ENCODE assay signal across 9 mouse cellular contexts in the genomic region with DNA sequence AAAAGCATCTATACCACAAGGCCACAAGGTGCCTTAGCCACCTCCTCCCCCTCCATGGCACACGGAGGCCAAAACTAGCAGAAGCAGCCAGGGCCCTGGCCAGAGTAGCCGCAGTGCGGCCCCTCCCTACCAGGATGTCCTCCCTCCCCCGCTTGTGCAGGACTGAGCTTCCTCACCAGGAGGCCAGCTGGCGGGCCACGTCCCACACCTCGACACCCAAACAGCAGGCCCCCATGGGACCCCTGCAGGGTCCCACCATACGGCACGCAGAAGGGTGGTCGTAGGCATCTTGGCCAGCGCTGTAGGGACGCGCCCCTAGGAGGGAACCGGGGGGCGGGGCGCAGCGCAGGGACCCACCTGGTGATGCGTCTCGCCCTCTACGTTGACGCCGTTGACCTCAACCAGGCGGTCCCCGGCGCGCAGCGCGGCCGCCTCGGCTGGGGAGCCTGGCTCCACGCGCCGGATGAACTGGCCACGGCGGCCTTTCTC. TPM values are rescaled to one million over a fixed set of nuclear protein-coding genes. Genes with fewer than 3 reads are reported as not detected.
DNase-seq lines count a peak whose midpoint lies in the region; ATAC-seq and TF ChIP-seq lines count a peak whose summit lies in the region.
"Had no signal": no experiment of that assay in that cellular context is flagged by ENCODE, and none has a peak within 500 bp of the region (broad histone marks: within the 10 kb centered on the region; RNA-seq: fewer than 3 reads in every experiment).

No protein-coding gene starts in this region.

- H3K27me3 ChIP-seq in erythroblast, embryonic 14.5 days (ENCODE audit: control insufficient read depth), result peaks cover 64% of the 10 kb centered on the region
- H3K27me3 ChIP-seq in G1E (ENCODE audit: insufficient read depth, low read length), result peaks cover 86% of the 10 kb centered on the region
- H3K27me3 ChIP-seq in embryonic facial prominence, embryonic 12.5 days, result no peaks in the 10 kb centered on the region
- no peaks in the 10 kb centered on the region for H3K27me3 ChIP-seq in limb, embryonic 14.5 days (ENCODE audit: control insufficient read depth, insufficient read depth, low read length)
- H3K27me3 ChIP-seq in midbrain, embryonic 15.5 days (replicated peaks), result 0 out of 2 replicates have a peak, but pooled peaks cover 3% of the 10 kb centered on the region

- peak overlapping the region; percentile 55 for H3K4me3 ChIP-seq in erythroblast, embryonic 14.5 days (replicated peaks)
- H3K4me3 ChIP-seq in G1E (ENCODE audit: low read depth, low read length), result peak overlapping the region; percentile 63; the same call in 1 of the 2 replicates
- H3K4me3 ChIP-seq in embryonic facial prominence, embryonic 12.5 days, result peak overlapping the region; percentile 72
- H3K4me3 ChIP-seq in limb, embryonic 14.5 days (replicated peaks; ENCODE audit: low read length), result peak overlapping the region; percentile 84
- peak overlapping the region; percentile 81 for H3K4me3 ChIP-seq in midbrain, embryonic 15.5 days

- DNase-seq in G1E (ENCODE audit: low spot score), result no peak
- DNase-seq in heart, postnatal 4 days, result peak; percentile 65
- no peak for DNase-seq in limb, embryonic 14.5 days (ENCODE audit: low spot score)

- peak overlapping the region; percentile 66 for H3K27ac ChIP-seq in embryonic facial prominence, embryonic 12.5 days
- peak overlapping the region; percentile 63; the same call in 1 of the 2 replicates for H3K27ac ChIP-seq in limb, embryonic 14.5 days (replicated peaks; ENCODE audit: low read depth, low read length)
- peak overlapping the region; percentile 71 for H3K27ac ChIP-seq in midbrain, embryonic 15.5 days

- peaks cover 26% of the 10 kb centered on the region for H3K4me1 ChIP-seq in erythroblast, embryonic 14.5 days (ENCODE audit: control insufficient read depth)
- H3K4me1 ChIP-seq in G1E (ENCODE audit: insufficient read depth, low read depth, low read length), result peaks cover 10% of the 10 kb centered on the region
- peaks cover 27% of the 10 kb centered on the region for H3K4me1 ChIP-seq in embryonic facial prominence, embryonic 12.5 days
- peaks cover 25% of the 10 kb centered on the region for H3K4me1 ChIP-seq in limb, embryonic 14.5 days (ENCODE audit: control insufficient read depth, insufficient read depth, low read length)
- H3K4me1 ChIP-seq in midbrain, embryonic 15.5 days, result peaks cover 18% of the 10 kb centered on the region

- ATAC-seq in erythroblast, adult 5-6 weeks (replicated peaks; ENCODE audit: low FRiP score, poor library complexity, severe bottlenecking), result no peak
- no peak for ATAC-seq in G1E (ENCODE audit: extremely low read depth, insufficient number of reproducible peaks, low FRiP score, poor library complexity, severe bottlenecking)
- ATAC-seq in embryonic facial prominence, embryonic 12.5 days (ENCODE audit: insufficient number of reproducible peaks, insufficient read depth, low FRiP score, low TSS enrichment), result peak; percentile 23; the same call in 1 of the 2 replicates
- ATAC-seq in limb, embryonic 14.5 days (ENCODE audit: low FRiP score, low read depth), result peak; percentile 30; the same call in 1 of the 2 replicates
- ATAC-seq in midbrain, embryonic 15.5 days (replicated peaks), result peak; percentile 65
- ATAC-seq in frontal cortex, adult (ENCODE audit: low TSS enrichment), result no peak

- no peak for TF ChIP-seq CTCF in G1E (IDR thresholded peaks at IDR 0.05; ENCODE audit: low read depth, low read length)

- WGBS in embryonic facial prominence, embryonic 12.5 days, result under 1% methylated on average over 35 of the region's 35 CpGs
- under 1% methylated on average over 27 of the region's 35 CpGs for WGBS in limb, embryonic 14.5 days
- under 1% methylated on average over 35 of the region's 35 CpGs for WGBS in midbrain, embryonic 15.5 days

- no peaks in the 10 kb centered on the region for H3K36me3 ChIP-seq in erythroblast, embryonic 14.5 days (ENCODE audit: control insufficient read depth)
- no peaks in the 10 kb centered on the region for H3K36me3 ChIP-seq in G1E (replicated peaks)
- H3K36me3 ChIP-seq in embryonic facial prominence, embryonic 12.5 days, result no peaks in the 10 kb centered on the region
- peaks cover 15% of the 10 kb centered on the region for H3K36me3 ChIP-seq in limb, embryonic 14.5 days (ENCODE audit: control insufficient read depth, insufficient read depth, low read length)
- no peaks in the 10 kb centered on the region for H3K36me3 ChIP-seq in midbrain, embryonic 15.5 days (replicated peaks)

- TF ChIP-seq POLR2A in limb, embryonic 14.5 days (IDR thresholded peaks at IDR 0.05; ENCODE audit: borderline replicate concordance, extremely low read depth, insufficient read depth, insufficient read length), result no peak

- peak overlapping the region; percentile 97 for H3K4me2 ChIP-seq in embryonic facial prominence, embryonic 12.5 days (replicated peaks)
- H3K4me2 ChIP-seq in limb, embryonic 14.5 days (replicated peaks; ENCODE audit: low read depth, low read length, severe bottlenecking), result peak overlapping the region; percentile 96
- peak overlapping the region; percentile 93 for H3K4me2 ChIP-seq in midbrain, embryonic 15.5 days

- H3K9me3 ChIP-seq in erythroblast, embryonic 14.5 days (ENCODE audit: control insufficient read depth, low read length), result no peaks in the 10 kb centered on the region
- no peaks in the 10 kb centered on the region for H3K9me3 ChIP-seq in G1E (replicated peaks)
- H3K9me3 ChIP-seq in embryonic facial prominence, embryonic 12.5 days, result no peaks in the 10 kb centered on the region
- no peaks in the 10 kb centered on the region for H3K9me3 ChIP-seq in limb, embryonic 14.5 days (ENCODE audit: control insufficient read depth, low read length)
- H3K9me3 ChIP-seq in midbrain, embryonic 15.5 days, result no peaks in the 10 kb centered on the region

- H3K9ac ChIP-seq in embryonic facial prominence, embryonic 12.5 days, result peak overlapping the region; percentile 91
- H3K9ac ChIP-seq in limb, embryonic 14.5 days (ENCODE audit: low read depth, low read length, severe bottlenecking), result peak overlapping the region; percentile 85
- H3K9ac ChIP-seq in midbrain, embryonic 15.5 days, result peak overlapping the region; percentile 85

RNA-seq across cellular contexts. Expression of gene Slc9a3r2, which starts 0.5 kb away (rescaled TPM):
- 0.04 and 0.18 TPM in 2 replicates for polyA plus RNA-seq in erythroblast, embryonic 14.5 days (2012)
- 0.38 TPM in 1 of 2 replicates, not detected in the other for total RNA-seq in erythroblast, adult 5-6 weeks (2015; ENCODE audit: low replicate concordance)
- 0.56 and 1.8 TPM in 2 replicates for total RNA-seq in erythroblast, adult 5-6 weeks (2017; ENCODE audit: low replicate concordance)
- total RNA-seq in G1E (2014; fragmentation: Nextera tagmentation), result not detected in 2 replicates
- total RNA-seq in G1E (2017), result 0.16 TPM in 1 of 2 replicates, not detected in the other
- polyA plus RNA-seq in G1E (2012), result 0.03 and 0.07 TPM in 2 replicates
- polyA plus RNA-seq in embryonic facial prominence, embryonic 12.5 days (2016; fragmentation: Nextera tagmentation; extraction: Ambion mirVana), result 59.6 and 60.6 TPM in 2 replicates
- 10 to 100 TPM; 61.8 to 75.0 TPM for total RNA-seq in heart, postnatal 4 days (2021)
- polyA plus RNA-seq in limb, embryonic 14.5 days (2012; rRNA removed), result 56.2 and 65.0 TPM in 2 replicates
- 60.1 and 71.5 TPM in 2 replicates for polyA plus RNA-seq in limb, embryonic 14.5 days (2014; fragmentation: Nextera tagmentation; extraction: Ambion mirVana)
- polyA plus RNA-seq in midbrain, embryonic 15.5 days (2015; fragmentation: Nextera tagmentation; extraction: Ambion mirVana), result 45.3 and 52.6 TPM in 2 replicates

RNA-seq across cellular contexts. Expression of gene Npw, which starts 8.6 kb away (rescaled TPM):
- polyA plus RNA-seq in erythroblast, embryonic 14.5 days (2012), result not detected in 2 replicates
- total RNA-seq in erythroblast, adult 5-6 weeks (2015; ENCODE audit: low replicate concordance), result not detected in 2 replicates
- not detected in 2 replicates for total RNA-seq in erythroblast, adult 5-6 weeks (2017; ENCODE audit: low replicate concordance)
- not detected in 2 replicates for total RNA-seq in G1E (2014; fragmentation: Nextera tagmentation)
- not detected in 2 replicates for total RNA-seq in G1E (2017)
- not detected in 2 replicates for polyA plus RNA-seq in G1E (2012)
- 0.35 and 0.76 TPM in 2 replicates for polyA plus RNA-seq in embryonic facial prominence, embryonic 12.5 days (2016; fragmentation: Nextera tagmentation; extraction: Ambion mirVana)
- total RNA-seq in heart, postnatal 4 days (2021), result not detected
- 0.47 and 0.58 TPM in 2 replicates for polyA plus RNA-seq in limb, embryonic 14.5 days (2012; rRNA removed)
- polyA plus RNA-seq in limb, embryonic 14.5 days (2014; fragmentation: Nextera tagmentation; extraction: Ambion mirVana), result 0.33 and 0.41 TPM in 2 replicates
- 0.38 and 0.66 TPM in 2 replicates for polyA plus RNA-seq in midbrain, embryonic 15.5 days (2015; fragmentation: Nextera tagmentation; extraction: Ambion mirVana)
- polyA plus RNA-seq: large intestine, adult 2 months had no signal

RNA-seq across cellular contexts. Expression of gene Nthl1, which starts 17.1 kb away (rescaled TPM):
- polyA plus RNA-seq in erythroblast, embryonic 14.5 days (2012), result 0.04 and 0.23 TPM in 2 replicates
- total RNA-seq in erythroblast, adult 5-6 weeks (2015; ENCODE audit: low replicate concordance), result 1.0 TPM in 1 of 2 replicates, not detected in the other
- 0.56 and 0.85 TPM in 2 replicates for total RNA-seq in erythroblast, adult 5-6 weeks (2017; ENCODE audit: low replicate concordance)
- total RNA-seq in G1E (2014; fragmentation: Nextera tagmentation) (3.8 and 9.1 TPM in 2 replicates), G1E (2017) (9.8 and 16.9 TPM in 2 replicates)
- 17.8 and 21.5 TPM in 2 replicates for polyA plus RNA-seq in G1E (2012)
- polyA plus RNA-seq in embryonic facial prominence, embryonic 12.5 days (2016; fragmentation: Nextera tagmentation; extraction: Ambion mirVana), result 26.2 and 26.9 TPM in 2 replicates
- 1 to 10 TPM; 4.0 TPM for total RNA-seq in heart, postnatal 4 days (2021)
- polyA plus RNA-seq in limb, embryonic 14.5 days (2012; rRNA removed), result 28.5 and 30.0 TPM in 2 replicates
- 17.8 and 21.5 TPM in 2 replicates for polyA plus RNA-seq in limb, embryonic 14.5 days (2014; fragmentation: Nextera tagmentation; extraction: Ambion mirVana)
- polyA plus RNA-seq in midbrain, embryonic 15.5 days (2015; fragmentation: Nextera tagmentation; extraction: Ambion mirVana), result 10.0 and 11.0 TPM in 2 replicates

RNA-seq across cellular contexts. Expression of gene Tsc2, which starts 17.2 kb away (rescaled TPM):
- polyA plus RNA-seq in erythroblast, embryonic 14.5 days (2012), result 4.0 and 5.2 TPM in 2 replicates
- 16.3 and 75.9 TPM in 2 replicates for total RNA-seq in erythroblast, adult 5-6 weeks (2015; ENCODE audit: low replicate concordance)
- total RNA-seq in erythroblast, adult 5-6 weeks (2017; ENCODE audit: low replicate concordance), result 8.6 and 9.0 TPM in 2 replicates
- total RNA-seq in G1E (2014; fragmentation: Nextera tagmentation), result 114 and 146 TPM in 2 replicates
- total RNA-seq in G1E (2017), result 38.0 and 39.7 TPM in 2 replicates
- 66.5 and 77.5 TPM in 2 replicates for polyA plus RNA-seq in G1E (2012)
- 72.8 and 82.0 TPM in 2 replicates for polyA plus RNA-seq in embryonic facial prominence, embryonic 12.5 days (2016; fragmentation: Nextera tagmentation; extraction: Ambion mirVana)
- 10 to 100 TPM; 82.9 to 87.9 TPM for total RNA-seq in heart, postnatal 4 days (2021)
- polyA plus RNA-seq in limb, embryonic 14.5 days (2012; rRNA removed), result 162 and 199 TPM in 2 replicates
- 62.9 and 70.6 TPM in 2 replicates for polyA plus RNA-seq in limb, embryonic 14.5 days (2014; fragmentation: Nextera tagmentation; extraction: Ambion mirVana)
- 83.8 and 89.6 TPM in 2 replicates for polyA plus RNA-seq in midbrain, embryonic 15.5 days (2015; fragmentation: Nextera tagmentation; extraction: Ambion mirVana)

RNA-seq across cellular contexts. Expression of gene Zfp598, which starts 19.9 kb away (rescaled TPM):
- polyA plus RNA-seq in erythroblast, embryonic 14.5 days (2012), result 7.3 and 7.6 TPM in 2 replicates
- 3.7 and 7.9 TPM in 2 replicates for total RNA-seq in erythroblast, adult 5-6 weeks (2015; ENCODE audit: low replicate concordance)
- 4.0 and 4.3 TPM in 2 replicates for total RNA-seq in erythroblast, adult 5-6 weeks (2017; ENCODE audit: low replicate concordance)
- total RNA-seq in G1E (2014; fragmentation: Nextera tagmentation) (55.9 and 59.1 TPM in 2 replicates), G1E (2017) (11.2 and 12.0 TPM in 2 replicates)
- polyA plus RNA-seq in G1E (2012), result 86.4 and 99.2 TPM in 2 replicates
- 23.5 and 25.4 TPM in 2 replicates for polyA plus RNA-seq in embryonic facial prominence, embryonic 12.5 days (2016; fragmentation: Nextera tagmentation; extraction: Ambion mirVana)
- 10 to 100 TPM; 26.0 to 26.6 TPM for total RNA-seq in heart, postnatal 4 days (2021)
- 91.4 and 112 TPM in 2 replicates for polyA plus RNA-seq in limb, embryonic 14.5 days (2012; rRNA removed)
- polyA plus RNA-seq in limb, embryonic 14.5 days (2014; fragmentation: Nextera tagmentation; extraction: Ambion mirVana), result 29.9 and 31.8 TPM in 2 replicates
- polyA plus RNA-seq in midbrain, embryonic 15.5 days (2015; fragmentation: Nextera tagmentation; extraction: Ambion mirVana), result 21.9 and 22.9 TPM in 2 replicates

Comparison
In these comparisons a context has a peak if more than half of its experiments do, and no peak if none do; other contexts are left out.
1. ATAC-seq: peak in embryonic facial prominence, embryonic 12.5 days (single experiment), limb, embryonic 14.5 days (single experiment) and midbrain, embryonic 15.5 days (single experiment); none in erythroblast, adult 5-6 weeks (single experiment), G1E (single experiment) and frontal cortex, adult (single experiment).
2. RNA of gene Slc9a3r2, which starts 0.5 kb away (polyA plus RNA-seq): 56.2 to 71.5 TPM in limb, embryonic 14.5 days, 59.6 to 60.6 TPM in embryonic facial prominence, embryonic 12.5 days and 45.3 to 52.6 TPM in midbrain, embryonic 15.5 days; 0.03 to 0.07 TPM in G1E and 0.04 to 0.18 TPM in erythroblast, embryonic 14.5 days; every median in the first group is over 10 times any median in the second.
3. Peak in every context shown above with its lines, with median percentiles within 50 percentile points of each other: H3K4me3 ChIP-seq, H3K27ac ChIP-seq, H3K4me2 ChIP-seq and H3K9ac ChIP-seq.